Mouse (Mus musculus) liver, embryonic 11.5 days (tissue): ENCODE measurements around the gene Whamm. TPM values are rescaled to one million over a fixed set of nuclear protein-coding genes. Genes with fewer than 3 reads are reported as not detected.
A peak's percentile ranks its signal among the peaks of the same experiment; 100 is the strongest.

Experiments
- ATAC-seq: fragments of 200-750 bp; cut with Nextera tagmentation; replicated peaks from 2 replicates; pipeline ENCODE4 v1.8.0; 2017; ENCODE audit warnings: moderate number of reproducible peaks, mild to moderate bottlenecking, moderate TSS enrichment, moderate library complexity; ENCODE audit not compliant: low FRiP score
- DNase-seq: peaks from one replicate; pipeline ENCODE4 v3.0.0-alpha.2; 2017; ENCODE audit warnings: low spot score
- H3K27ac ChIP-seq: fragments of 300-500 bp; sonication (generic); 2 replicates; pipeline ENCODE4 v1.5.1; 2014; ENCODE audit warnings: mild to moderate bottlenecking, low read depth, low read length, control low read depth
- H3K27me3 ChIP-seq: fragments of 300-500 bp; sonication (generic); replicated peaks from 2 replicates; pipeline ENCODE4 v1.6.1; 2014; ENCODE audit warnings: low read length, mixed read lengths; ENCODE audit not compliant: control insufficient read depth, insufficient read depth
- H3K36me3 ChIP-seq: fragments of 300-500 bp; sonication (generic); 2 replicates; pipeline ENCODE4 v1.6.1; 2014; ENCODE audit warnings: mild to moderate bottlenecking, low read length, moderate library complexity, mixed read lengths; ENCODE audit not compliant: control insufficient read depth, insufficient read depth
- H3K4me1 ChIP-seq: fragments of 300-500 bp; sonication (generic); replicated peaks from 2 replicates; pipeline ENCODE4 v1.6.1; 2014; ENCODE audit warnings: low read length, mixed read lengths; ENCODE audit not compliant: control insufficient read depth, insufficient read depth
- H3K4me2 ChIP-seq: fragments of 300-500 bp; sonication (generic); 2 replicates; pipeline ENCODE4 v1.6.1; 2014; ENCODE audit warnings: mild to moderate bottlenecking, control low read depth, moderate library complexity
- H3K4me3 ChIP-seq: fragments of 300-500 bp; sonication (generic); 2 replicates; pipeline ENCODE4 v1.5.1; 2014; ENCODE audit warnings: low read depth, low read length, control low read depth
- H3K9ac ChIP-seq: fragments of 300-500 bp; sonication (generic); 2 replicates; pipeline ENCODE4 v1.6.1; 2014; ENCODE audit warnings: low read depth, low read length, control low read depth
- H3K9me3 ChIP-seq: fragments of 300-500 bp; sonication (generic); 2 replicates; pipeline ENCODE4 v1.6.1; 2016; ENCODE audit warnings: low read length, inconsistent platforms, mixed read lengths; ENCODE audit not compliant: control insufficient read depth
- WGBS: fragments of 180-500 bp; shearing (Covaris S2); extraction: QIAGEN DNeasy Blood & Tissue Kit; methylation state at CpG from one replicate; pipeline ENCODE4 v1.1.7; 2014; 5-methylcytosine and 5-hydroxymethylcytosine counted together
- polyA plus RNA-seq: library from polyadenylated mRNA; unstranded; fragments of >200 nt; fragmentation: Nextera tagmentation; extraction: Ambion mirVana; gene quantifications from 2 replicates; pipeline ENCODE4 v1.2.1, GENCODE M21; 2014

The Whamm gene
- polyA plus RNA-seq, 1 experiment from 2014 or later, result 10.5 TPM

DNA sequence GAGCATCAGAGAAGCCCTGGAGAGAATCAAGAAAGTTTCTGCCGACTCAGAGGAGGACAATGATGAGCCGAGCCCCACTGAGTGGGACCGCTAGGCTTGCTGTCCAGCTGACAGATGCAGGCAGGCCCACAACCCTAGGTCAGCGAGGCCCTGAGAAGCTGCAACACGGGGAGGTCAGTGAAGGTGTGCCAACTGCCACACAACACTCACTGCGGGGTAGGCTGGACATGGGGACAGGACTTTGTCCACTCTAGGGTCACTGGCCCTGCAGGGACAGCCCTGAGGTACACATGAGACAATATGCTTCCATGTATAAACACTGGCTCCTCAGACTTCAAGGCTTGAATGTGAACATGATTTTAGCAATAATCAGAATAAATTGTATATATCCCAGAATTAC is 25.0 kb downstream of the Whamm start:
- Histone ChIP-seq H3K9me3 (no peaks in the 10 kb centered on the region), H3K36me3 (peaks cover 39% of the 10 kb centered on the region), H3K4me2 (no peak overlapping the region), H3K9ac (no peak overlapping the region), H3K4me3 (no peak overlapping the region), H3K27ac (no peak overlapping the region), H3K27me3 (no peaks in the 10 kb centered on the region), H3K4me1 (no peaks in the 10 kb centered on the region)
- ATAC-seq, result no peak
- DNase-seq, result peak; percentile 24
- WGBS, result 86% methylated on average over 6 of the region's 6 CpGs

DNA sequence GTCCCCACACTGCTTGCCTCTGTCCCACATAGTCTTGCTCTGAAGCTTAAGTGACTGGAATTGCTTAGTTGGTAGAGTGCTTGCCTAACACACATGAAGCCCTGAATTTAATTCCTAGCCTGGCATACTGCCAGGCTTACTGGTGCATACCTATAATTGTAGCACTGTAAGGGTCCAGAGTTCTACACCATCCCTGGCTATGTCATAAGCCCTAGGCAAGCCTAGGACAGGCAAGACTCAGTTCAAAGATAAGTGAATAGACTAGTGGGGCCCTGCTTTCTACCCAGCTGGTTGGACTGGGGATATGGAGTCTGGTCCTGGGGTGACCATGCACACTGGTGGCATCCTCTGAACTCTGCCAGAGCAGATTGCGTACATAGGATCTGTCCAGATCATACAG is 26.6 kb downstream of the Whamm start:
- no peak for ATAC-seq
- 89% methylated on average over 1 of the region's 1 CpGs for WGBS
- no peak overlapping the region for H3K4me2 ChIP-seq
- no peaks in the 10 kb centered on the region for H3K4me1 ChIP-seq
- peak; percentile 18 for DNase-seq
- peaks cover 29% of the 10 kb centered on the region for H3K36me3 ChIP-seq
- H3K9ac ChIP-seq, result no peak overlapping the region
- H3K4me3 ChIP-seq, result no peak overlapping the region
- no peaks in the 10 kb centered on the region for H3K9me3 ChIP-seq
- no peak overlapping the region for H3K27ac ChIP-seq
- no peaks in the 10 kb centered on the region for H3K27me3 ChIP-seq

DNA sequence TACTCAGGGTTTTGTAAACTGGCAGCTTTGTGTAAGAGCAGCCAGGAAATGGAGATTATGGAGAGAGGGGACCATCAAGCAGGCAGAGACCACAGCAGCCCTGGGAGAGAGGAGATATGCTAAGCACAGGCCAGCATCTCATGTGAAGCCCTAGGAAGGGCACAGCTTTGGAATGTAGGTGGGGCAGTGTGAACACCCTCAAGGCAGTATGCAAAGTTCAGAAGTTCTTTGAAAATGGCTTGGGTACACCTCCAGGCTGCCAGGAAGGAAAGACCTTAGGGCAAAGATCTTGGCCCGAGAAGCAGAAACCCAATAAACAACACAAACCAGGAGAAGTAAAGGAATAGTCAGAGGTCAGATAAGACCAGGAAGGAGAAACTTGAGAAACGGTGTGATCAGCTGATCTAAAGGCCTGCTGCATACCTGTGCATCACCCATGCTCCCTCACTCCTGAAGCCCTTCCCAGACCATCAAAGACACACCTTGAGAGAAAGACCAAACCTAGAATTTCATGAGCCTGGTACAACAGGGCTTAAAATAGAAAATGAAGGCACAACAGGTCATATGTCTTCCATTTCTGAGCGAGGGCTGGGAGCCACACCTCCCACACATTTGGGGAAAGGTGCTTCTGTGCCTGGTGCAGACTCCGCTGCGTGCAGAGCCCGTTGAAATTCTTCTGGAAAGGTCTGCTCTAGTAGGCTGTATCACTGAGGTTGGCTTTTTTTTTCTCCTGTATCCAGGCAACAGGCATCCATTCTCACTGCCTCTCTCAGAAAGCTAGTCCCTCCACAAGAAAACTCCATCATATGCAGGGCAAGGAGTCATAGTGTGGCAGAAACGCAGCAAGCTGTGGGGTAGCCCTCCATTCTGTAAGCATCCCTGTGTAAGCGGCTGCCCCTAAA is 28.6 kb downstream of the Whamm start:
- H3K27me3 ChIP-seq, result no peaks in the 10 kb centered on the region
- H3K4me3 ChIP-seq, result no peak overlapping the region
- H3K4me2 ChIP-seq, result no peak overlapping the region
- no peak overlapping the region for H3K27ac ChIP-seq
- H3K4me1 ChIP-seq, result 0 out of 2 replicates have a peak, but pooled peaks cover 3% of the 10 kb centered on the region
- no peak for ATAC-seq
- peak; percentile 27 for DNase-seq
- no peaks in the 10 kb centered on the region for H3K9me3 ChIP-seq
- H3K9ac ChIP-seq, result no peak overlapping the region
- WGBS, result 72% methylated on average over 8 of the region's 8 CpGs
- H3K36me3 ChIP-seq, result peaks cover 16% of the 10 kb centered on the region

DNA sequence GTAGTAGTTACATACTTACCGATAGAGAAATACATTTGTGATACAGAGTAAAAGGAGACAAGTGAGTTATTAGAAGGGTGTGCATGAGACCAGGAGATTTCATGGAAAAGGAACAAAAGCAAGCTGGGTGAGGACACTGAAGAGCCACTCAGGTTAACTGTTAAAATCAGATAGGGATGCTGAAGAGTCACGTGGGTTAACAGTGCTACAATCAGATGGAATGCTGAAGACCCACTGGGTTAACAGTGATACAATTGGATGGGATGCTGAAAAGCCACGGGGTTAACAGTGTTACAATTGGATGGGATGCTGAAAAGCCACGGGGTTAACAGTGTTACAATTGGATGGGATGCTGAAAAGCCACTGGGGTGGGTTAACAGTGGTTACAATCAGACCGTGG is 33.9 kb downstream of the Whamm start:
- 63% methylated on average over 5 of the region's 5 CpGs for WGBS
- H3K9ac ChIP-seq, result no peak overlapping the region
- peak; percentile 39 for ATAC-seq
- H3K4me1 ChIP-seq, result peaks cover 12% of the 10 kb centered on the region
- no peak overlapping the region for H3K4me2 ChIP-seq
- no peaks in the 10 kb centered on the region for H3K9me3 ChIP-seq
- no peaks in the 10 kb centered on the region for H3K27me3 ChIP-seq
- DNase-seq, result no peak
- H3K36me3 ChIP-seq, result no peaks in the 10 kb centered on the region
- H3K4me3 ChIP-seq, result no peak overlapping the region
- peak overlapping the region; percentile 75 for H3K27ac ChIP-seq

DNA sequence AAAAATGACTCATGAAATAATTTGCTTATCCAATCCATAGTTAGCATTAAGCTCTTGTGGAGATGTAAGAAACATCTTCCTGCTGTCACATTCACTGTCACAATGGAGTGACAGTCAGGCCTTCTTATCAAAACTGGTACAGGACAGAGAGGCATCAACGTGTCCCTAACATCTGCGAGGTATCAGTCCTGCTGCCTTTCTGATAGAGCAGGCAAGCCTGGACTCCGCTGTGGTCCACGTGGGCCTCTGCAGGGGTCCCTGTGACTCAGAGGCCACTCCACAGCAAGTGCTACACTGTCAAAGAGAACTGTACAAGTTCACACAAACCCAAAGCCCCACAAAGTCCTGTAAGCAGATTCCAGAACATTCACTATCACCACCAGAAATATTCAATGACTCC is 34.4 kb downstream of the Whamm start:
- Histone ChIP-seq H3K36me3 (no peaks in the 10 kb centered on the region), H3K27ac (peak overlapping the region; percentile 33), H3K27me3 (no peaks in the 10 kb centered on the region), H3K9ac (no peak overlapping the region; the same call in 1 of the 2 replicates), H3K4me1 (peaks cover 12% of the 10 kb centered on the region), H3K4me3 (no peak overlapping the region), H3K9me3 (no peaks in the 10 kb centered on the region), H3K4me2 (no peak overlapping the region)
- WGBS, result 29% methylated on average over 4 of the region's 4 CpGs
- DNase-seq (peak; percentile 54), ATAC-seq (peak; percentile 96)

DNA sequence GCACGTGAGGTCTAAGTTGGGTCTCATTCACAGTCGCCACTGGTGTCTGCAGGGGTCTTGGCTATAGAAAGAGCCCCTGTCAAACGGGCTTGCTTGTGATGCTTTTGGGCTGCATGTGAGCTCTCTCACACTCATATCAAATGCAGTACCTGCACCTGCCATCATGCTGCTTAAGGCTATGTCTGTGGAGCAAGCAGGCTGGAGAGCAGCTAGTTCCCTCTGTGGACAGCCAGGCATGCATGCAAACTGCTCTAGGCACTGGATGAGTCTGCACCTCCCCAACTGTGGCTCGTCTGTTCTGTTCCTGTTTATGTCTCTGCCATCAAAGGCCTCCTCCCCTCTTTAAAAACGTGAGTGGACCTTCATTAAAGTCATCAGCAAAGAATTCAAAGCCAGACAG is 35.4 kb downstream of the Whamm start:
- no peak overlapping the region; the same call in 1 of the 2 replicates for H3K9ac ChIP-seq
- ATAC-seq (no peak), DNase-seq (no peak)
- no peak overlapping the region for H3K4me3 ChIP-seq
- H3K36me3 ChIP-seq, result no peaks in the 10 kb centered on the region
- H3K4me2 ChIP-seq, result no peak overlapping the region
- 66% methylated on average over 5 of the region's 5 CpGs for WGBS
- H3K27me3 ChIP-seq, result no peaks in the 10 kb centered on the region
- H3K9me3 ChIP-seq, result no peaks in the 10 kb centered on the region
- H3K4me1 ChIP-seq, result peaks cover 12% of the 10 kb centered on the region
- peak overlapping the region; percentile 33; the same call in 1 of the 2 replicates for H3K27ac ChIP-seq

DNA sequence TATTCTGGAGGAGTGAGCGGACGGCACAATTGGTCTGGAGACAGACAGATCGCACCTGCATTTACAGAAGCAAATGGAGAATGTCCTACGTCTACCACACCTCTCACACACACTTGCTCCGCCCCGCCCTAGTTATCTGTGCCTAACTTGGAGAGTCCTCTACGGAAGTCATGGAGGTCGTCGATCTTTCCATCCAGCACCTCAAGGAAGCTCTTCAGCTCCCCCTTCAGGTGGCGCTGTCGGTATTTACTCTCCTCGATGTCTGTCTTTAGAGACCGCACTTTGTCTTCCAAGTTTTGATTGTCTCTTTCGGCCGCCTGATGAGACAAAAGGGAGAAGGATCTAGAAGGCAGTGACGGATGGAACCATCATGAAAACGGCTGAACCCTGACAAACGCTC is 39.1 kb downstream of the Whamm start:
- no peaks in the 10 kb centered on the region for H3K36me3 ChIP-seq
- DNase-seq, result no peak

DNA sequence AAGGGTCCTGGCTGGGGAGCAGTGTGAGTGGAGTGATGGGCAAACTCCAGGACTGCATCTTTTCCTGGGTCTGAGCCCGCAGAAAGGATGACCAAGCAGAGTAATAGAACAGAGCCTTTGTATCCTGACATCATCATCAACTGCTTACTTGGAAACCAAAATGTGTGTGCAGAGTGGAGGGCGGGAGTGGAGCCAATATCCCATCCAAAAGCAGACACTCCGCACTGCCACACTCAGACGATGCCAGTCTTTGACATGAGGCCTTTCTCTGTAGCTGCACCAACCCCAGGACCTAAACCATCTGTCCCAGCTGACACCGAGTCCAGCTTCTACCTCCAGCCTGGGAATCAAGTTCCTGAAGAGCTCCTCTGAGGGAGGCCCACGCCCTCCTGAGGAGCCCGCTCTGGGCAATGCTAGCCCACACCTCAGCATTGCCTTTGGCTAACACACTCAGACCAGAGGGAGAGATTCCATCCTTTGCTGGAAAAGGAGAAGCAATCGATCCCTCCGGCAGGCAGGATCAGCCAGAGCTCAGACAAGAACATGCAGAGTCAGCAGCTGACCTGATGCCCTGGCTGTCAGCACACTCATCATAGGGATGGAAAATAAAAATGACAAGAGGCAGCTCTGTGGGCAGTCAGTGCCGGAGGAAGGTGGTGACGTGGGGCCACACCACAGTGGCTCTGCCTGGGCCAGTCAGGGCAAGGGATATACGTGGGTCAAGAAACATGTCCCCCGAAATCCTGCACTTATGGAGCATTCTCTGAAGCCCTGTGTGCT is 42.0 kb downstream of the Whamm start:
- WGBS, result 88% methylated on average over 13 of the region's 13 CpGs
- no peaks in the 10 kb centered on the region for H3K9me3 ChIP-seq
- H3K4me3 ChIP-seq, result no peak overlapping the region
- H3K36me3 ChIP-seq, result no peaks in the 10 kb centered on the region
- ATAC-seq (no peak), DNase-seq (no peak)
- H3K9ac ChIP-seq, result no peak overlapping the region
- no peaks in the 10 kb centered on the region; the same call in 1 of the 2 replicates for H3K4me1 ChIP-seq
- H3K4me2 ChIP-seq, result no peak overlapping the region
- H3K27me3 ChIP-seq, result no peaks in the 10 kb centered on the region
- H3K27ac ChIP-seq, result no peak overlapping the region

More for the DNA sequence above, 39.1 kb downstream of the Whamm start:
- Histone ChIP-seq H3K27me3 (no peaks in the 10 kb centered on the region), H3K4me2 (no peak overlapping the region), H3K4me1 (peaks cover 5% of the 10 kb centered on the region), H3K27ac (no peak overlapping the region), H3K4me3 (no peak overlapping the region), H3K9ac (no peak overlapping the region), H3K9me3 (no peaks in the 10 kb centered on the region)
- 51% methylated on average over 18 of the region's 18 CpGs for WGBS
- peak; percentile 63 for ATAC-seq
